Mouse (Mus musculus) thymus, adult 2 months (tissue): ENCODE data around the gene Xcr1. TPM values are rescaled to one million over a fixed set of nuclear protein-coding genes. Genes with fewer than 3 reads are reported as not detected.
A peak's percentile ranks its signal among the peaks of the same experiment; 100 is the strongest.

ENCODE experiments used
- DNase-seq: peaks from one replicate; pipeline ENCODE4 v3.0.0; 2021
- H3K27ac ChIP-seq: fragments of 200-500 bp; 2 replicates; pipeline ENCODE4 v1.5.1; 2012; ENCODE audit warnings: low read length, control low read depth; ENCODE audit not compliant: control insufficient read depth, insufficient read depth
- H3K27me3 ChIP-seq: fragments of 200-500 bp; 2 replicates; pipeline ENCODE4 v1.6.1; 2012; ENCODE audit warnings: mild to moderate bottlenecking, low read length, moderate library complexity, mixed read lengths; ENCODE audit not compliant: control insufficient read depth, insufficient read depth
- H3K36me3 ChIP-seq: fragments of 200-500 bp; 2 replicates; pipeline ENCODE4 v1.6.1; 2012; ENCODE audit warnings: mild to moderate bottlenecking, low read length, moderate library complexity; ENCODE audit not compliant: control insufficient read depth, insufficient read depth
- H3K4me1 ChIP-seq: fragments of 200-500 bp; replicated peaks from 2 replicates; pipeline ENCODE4 v1.6.1; 2012; ENCODE audit warnings: low read length; ENCODE audit not compliant: control insufficient read depth, insufficient read depth
- H3K4me3 ChIP-seq: fragments of 200-500 bp; 2 replicates; pipeline ENCODE4 v1.5.1; 2012; ENCODE audit warnings: mild to moderate bottlenecking, low read length, control low read depth, moderate library complexity; ENCODE audit not compliant: control insufficient read depth, insufficient read depth
- CTCF ChIP-seq: fragments of 200-500 bp; IDR thresholded peaks from 2 replicates; pipeline ENCODE4 v1.5.1; 2012; ENCODE audit warnings: mild to moderate bottlenecking, control low read depth, low read length, moderate library complexity, borderline replicate concordance; ENCODE audit not compliant: control insufficient read depth, poor library complexity, insufficient read depth; ENCODE audit errors: extremely low read depth
- POLR2A ChIP-seq: fragments of 200-500 bp; IDR thresholded peaks from 2 replicates; pipeline ENCODE4 v1.6.1; 2012; ENCODE audit warnings: mild to moderate bottlenecking, low read length, control low read depth, moderate library complexity; ENCODE audit not compliant: control insufficient read depth, poor library complexity, insufficient read depth; ENCODE audit errors: extremely low read depth
- WGBS: fragments of 180-500 bp; shearing (Covaris S2); methylation state at CpG from one replicate; pipeline ENCODE4 v1.1.7; 2018; 5-methylcytosine and 5-hydroxymethylcytosine counted together
- polyA plus RNA-seq: library from polyadenylated mRNA; depleted of rRNA; stranded (reverse); fragments of >200 nt; gene quantifications from 2 replicates; pipeline ENCODE4 v1.2.3, GENCODE M21; 2012

The Xcr1 gene
- polyA plus RNA-seq, 1 experiment: 7.0 TPM

GRCm38 (mm10) chr9:123815996-123816395, 45.8 kb downstream of the Xcr1 start:
- DNase-seq: no peak
- peaks cover 58% of the 10 kb centered on the region for H3K36me3 ChIP-seq
- no peak overlapping the region for H3K4me3 ChIP-seq
- H3K27me3 ChIP-seq: no peaks in the 10 kb centered on the region
- TF ChIP-seq CTCF (no peak), POLR2A (no peak)
- WGBS: 90% methylated on average over 1 of the region's 1 CpGs
- H3K27ac ChIP-seq: no peak overlapping the region
- H3K4me1 ChIP-seq: peaks cover 5% of the 10 kb centered on the region

GRCm38 (mm10) chr9:123815444-123815843, 46.4 kb downstream of the Xcr1 start:
- Histone ChIP-seq H3K4me3 (no peak overlapping the region), H3K36me3 (peaks cover 62% of the 10 kb centered on the region), H3K27me3 (no peaks in the 10 kb centered on the region), H3K27ac (no peak overlapping the region), H3K4me1 (peaks cover 5% of the 10 kb centered on the region)
- TF ChIP-seq POLR2A: no peak
- TF ChIP-seq CTCF: no peak
- 81% methylated on average over 3 of the region's 3 CpGs for WGBS
- DNase-seq: no peak

GRCm38 (mm10) chr9:123814821-123815220, 47.0 kb downstream of the Xcr1 start:
- H3K27ac ChIP-seq: peak overlapping the region; percentile 44; the same call in 1 of the 2 replicates
- H3K27me3 ChIP-seq: no peaks in the 10 kb centered on the region
- TF ChIP-seq CTCF (no peak), POLR2A (no peak)
- no peak for DNase-seq
- peaks cover 5% of the 10 kb centered on the region for H3K4me1 ChIP-seq
- peaks cover 68% of the 10 kb centered on the region for H3K36me3 ChIP-seq
- no peak overlapping the region for H3K4me3 ChIP-seq
- 86% methylated on average over 4 of the region's 4 CpGs for WGBS

GRCm38 (mm10) chr9:123814326-123814725, 47.5 kb downstream of the Xcr1 start:
- no peak overlapping the region for H3K27ac ChIP-seq
- no peak overlapping the region for H3K4me3 ChIP-seq
- H3K36me3 ChIP-seq: peaks cover 70% of the 10 kb centered on the region
- 12% methylated on average over 2 of the region's 2 CpGs for WGBS
- H3K27me3 ChIP-seq: no peaks in the 10 kb centered on the region
- peaks cover 5% of the 10 kb centered on the region for H3K4me1 ChIP-seq
- DNase-seq: no peak
- no peak for TF ChIP-seq CTCF
- TF ChIP-seq POLR2A: no peak

- WGBS: 20% methylated on average over 3 of the region's 3 CpGs
- no peak for TF ChIP-seq CTCF
- TF ChIP-seq POLR2A: no peak
- Histone ChIP-seq H3K27ac (no peak overlapping the region), H3K4me3 (no peak overlapping the region), H3K4me1 (peaks cover 5% of the 10 kb centered on the region), H3K36me3 (peaks cover 47% of the 10 kb centered on the region), H3K27me3 (no peaks in the 10 kb centered on the region)
- no peak for DNase-seq
Measured at GRCm38 (mm10) chr9:123811831-123812230, 50.0 kb downstream of the Xcr1 start.

- H3K4me3 ChIP-seq: no peak overlapping the region
- peaks cover 22% of the 10 kb centered on the region for H3K36me3 ChIP-seq
- peaks cover 5% of the 10 kb centered on the region for H3K4me1 ChIP-seq
- TF ChIP-seq CTCF (no peak), POLR2A (no peak)
- WGBS: 89% methylated on average over 7 of the region's 7 CpGs
- H3K27me3 ChIP-seq: no peaks in the 10 kb centered on the region
- no peak for DNase-seq
- no peak overlapping the region for H3K27ac ChIP-seq
Measured at GRCm38 (mm10) chr9:123808583-123808982, 53.2 kb downstream of the Xcr1 start.

- no peak within 1 kb of the TSS for H3K4me3 ChIP-seq
- WGBS: 37% methylated on average over 5 of the region's 5 CpGs
- peaks cover 22% of the 10 kb centered on the region for H3K36me3 ChIP-seq
- 0 out of 2 replicates have a peak within 1 kb of the TSS, but pooled peaks have one; percentile 37 for H3K27ac ChIP-seq
- TF ChIP-seq CTCF: no peak
- no peak for DNase-seq
- H3K27me3 ChIP-seq: no peaks in the 10 kb centered on the region
- H3K4me1 ChIP-seq: peaks cover 5% of the 10 kb centered on the region
Measured at GRCm38 (mm10) chr9:123806267-123806666, 55.6 kb downstream of the Xcr1 start, which contains the start of gene Cxcr6. Cxcr6 (plus strand) TSS chr9:123806475.
